Mouse (Mus musculus): ENCODE measurements at regions not wholly inside any gene's neighbourhood (a gene's known extent, or its start where the extent isn't known, plus 50 kb on each side); places are given as distances from the start of the nearest gene placed in this dataset.

DNA sequence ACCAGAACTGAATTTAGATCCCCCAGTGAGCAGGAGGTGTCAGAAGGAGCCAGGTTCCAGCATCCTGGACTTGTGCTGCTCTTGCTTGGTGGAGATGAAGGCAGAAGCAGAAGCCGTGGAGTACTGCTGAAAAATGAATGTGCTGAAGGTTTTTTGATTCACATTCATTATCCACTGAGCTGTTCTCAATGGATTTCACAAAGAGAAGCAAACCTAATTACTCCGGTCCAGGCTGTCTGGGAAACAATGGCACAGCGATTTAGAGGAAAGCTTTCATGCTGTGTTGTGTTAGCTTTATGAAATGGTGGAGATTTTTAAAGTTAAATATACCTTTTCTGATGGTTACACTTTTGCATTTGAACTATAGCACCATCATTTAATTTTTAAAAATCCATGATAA is 535.3 kb upstream of the Adgrl3 start:
- DNase-seq (ENCODE audit: low read depth, low spot score) = no peak

DNA sequence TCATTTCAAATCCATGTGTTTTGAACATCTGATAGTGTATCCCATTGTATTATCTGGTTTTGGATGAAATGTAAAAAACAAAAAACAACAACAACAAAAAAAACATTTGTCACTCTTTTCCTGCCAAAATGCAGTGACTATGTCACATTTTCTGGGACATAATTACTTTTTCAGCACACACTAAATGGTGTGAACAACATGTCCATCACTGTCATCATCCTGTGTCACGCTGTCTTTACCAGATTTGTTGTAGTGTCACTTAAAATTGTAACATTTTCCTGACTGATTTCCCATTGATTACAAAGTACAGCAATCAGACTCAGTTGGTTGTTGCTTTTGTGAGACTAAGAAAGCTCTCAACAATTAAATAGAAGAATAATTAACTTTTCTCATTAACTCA is 531.6 kb upstream of the Adgrl3 start:
- DNase-seq (ENCODE audit: low read depth, low spot score) = no peak

DNA sequence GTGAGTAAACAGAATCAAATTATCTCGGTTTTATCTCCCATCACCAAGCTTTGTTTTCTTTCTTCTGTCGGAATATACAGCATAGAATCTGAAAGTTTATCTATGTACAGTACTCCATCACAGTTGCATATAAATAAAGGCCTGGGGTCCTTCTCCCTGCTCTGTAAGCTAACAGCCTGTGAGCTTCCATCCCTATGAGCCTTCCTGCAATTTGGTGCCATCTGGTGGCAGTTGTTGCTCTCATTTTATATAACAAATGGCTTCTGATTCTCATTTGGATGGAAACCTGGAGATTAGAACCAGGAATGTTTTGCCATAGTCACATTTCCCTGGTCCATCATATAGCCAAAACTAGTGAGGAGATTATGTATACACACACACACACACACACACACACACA is 511.3 kb upstream of the Adgrl3 start:
- DNase-seq (ENCODE audit: low read depth, low spot score) = peak; percentile 49

DNA sequence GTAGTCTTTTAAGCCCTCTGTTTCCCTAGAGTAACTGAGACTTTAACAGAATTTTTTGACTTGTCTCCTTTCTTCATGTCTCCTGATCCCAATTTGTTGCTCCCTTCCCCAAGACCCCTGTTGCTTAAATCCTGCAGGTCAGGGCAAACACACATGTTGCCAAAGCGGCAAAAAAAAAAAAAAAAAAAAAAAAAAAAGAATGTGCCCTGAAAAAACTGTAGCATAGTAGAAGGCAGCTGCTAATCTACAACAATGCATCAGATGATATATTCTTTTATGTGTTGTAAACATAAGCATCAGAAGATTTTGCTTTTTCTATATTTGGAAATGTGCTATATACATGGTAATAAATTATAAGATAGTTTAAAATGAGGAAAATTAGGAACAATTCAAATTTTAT is 479.9 kb upstream of the Adgrl3 start:
- DNase-seq (ENCODE audit: low read depth, low spot score) = no peak

DNA sequence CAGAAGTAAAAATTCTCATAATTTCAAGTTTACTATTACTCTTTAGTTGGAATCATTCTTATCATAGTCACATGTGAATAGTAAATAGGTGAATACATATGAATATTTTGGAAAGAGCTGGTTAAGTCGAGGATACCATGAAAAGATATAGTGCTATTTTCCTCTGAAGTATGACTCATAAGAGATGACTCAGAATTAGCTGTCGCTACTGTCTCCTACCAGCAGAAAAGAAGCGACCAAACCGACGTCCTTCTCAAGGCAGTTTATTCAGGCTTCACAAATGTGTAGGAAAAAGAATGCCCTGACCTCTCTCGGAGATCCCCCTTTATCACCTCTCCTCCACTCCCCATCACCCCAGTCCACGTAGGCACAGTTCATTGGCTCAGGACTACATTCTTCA is 468.3 kb upstream of the Adgrl3 start:
- no peak for DNase-seq (ENCODE audit: low read depth, low spot score)

DNA sequence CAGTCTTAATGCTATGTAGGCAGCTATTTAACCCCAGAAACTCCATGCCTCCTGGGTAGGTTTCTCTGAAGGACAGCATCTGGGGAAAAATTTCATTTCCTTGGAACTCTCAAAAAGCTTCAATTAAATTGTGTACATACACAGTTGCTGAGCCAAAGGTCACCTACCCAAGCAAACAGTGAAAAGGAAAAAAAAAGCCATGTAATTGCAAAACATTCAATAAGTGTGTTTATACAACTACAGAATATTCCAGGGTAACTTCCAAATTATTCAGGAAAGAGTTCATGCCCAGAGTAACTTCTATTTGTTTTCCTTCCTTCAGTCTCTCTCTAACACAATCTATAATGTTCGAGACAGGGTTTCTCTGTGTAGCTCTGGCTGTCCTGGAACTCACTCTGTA is 441.2 kb upstream of the Adgrl3 start:
- no peak for DNase-seq (ENCODE audit: low read depth, low spot score)

DNA sequence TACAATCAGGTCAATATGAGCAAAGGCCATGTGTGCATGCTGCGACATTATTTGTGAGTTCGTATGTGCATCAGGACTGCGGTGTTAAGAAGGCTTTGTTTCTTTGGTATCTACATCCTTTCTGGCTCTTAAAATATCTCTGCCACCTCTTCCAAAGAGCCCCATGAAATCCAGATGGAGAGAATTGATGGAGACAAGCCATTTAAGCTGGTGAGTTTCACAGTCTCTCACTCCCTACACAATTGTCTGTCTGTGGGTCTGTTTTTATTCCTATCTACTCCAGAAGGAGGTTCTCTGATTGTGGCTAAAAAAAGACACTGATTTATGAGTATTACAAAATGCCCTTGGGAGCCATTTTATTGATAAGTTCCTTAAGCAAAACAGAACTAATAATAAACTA is 408.4 kb upstream of the Adgrl3 start:
- no peak for DNase-seq (ENCODE audit: low read depth, low spot score)

DNA sequence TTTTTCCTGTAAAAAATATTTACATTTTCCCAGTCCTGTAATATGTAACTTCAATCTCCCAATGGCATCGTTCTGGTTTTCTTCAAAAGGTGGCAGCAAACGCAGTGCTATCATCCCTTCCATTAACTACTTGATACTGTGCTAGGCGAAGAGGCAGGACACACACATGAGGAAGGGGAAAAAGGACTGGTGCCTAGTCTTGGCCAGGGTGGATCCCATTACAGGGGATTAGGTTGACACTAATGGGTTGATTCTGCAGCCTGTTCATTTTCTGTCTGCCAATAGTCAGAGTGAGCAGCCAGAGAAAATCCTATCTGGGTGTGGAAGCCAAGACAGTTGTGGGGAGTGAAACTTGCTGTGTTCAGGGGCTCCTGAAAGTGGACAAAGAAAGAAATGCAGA is 392.7 kb upstream of the Adgrl3 start:
- no peak for DNase-seq (ENCODE audit: low read depth, low spot score)

DNA sequence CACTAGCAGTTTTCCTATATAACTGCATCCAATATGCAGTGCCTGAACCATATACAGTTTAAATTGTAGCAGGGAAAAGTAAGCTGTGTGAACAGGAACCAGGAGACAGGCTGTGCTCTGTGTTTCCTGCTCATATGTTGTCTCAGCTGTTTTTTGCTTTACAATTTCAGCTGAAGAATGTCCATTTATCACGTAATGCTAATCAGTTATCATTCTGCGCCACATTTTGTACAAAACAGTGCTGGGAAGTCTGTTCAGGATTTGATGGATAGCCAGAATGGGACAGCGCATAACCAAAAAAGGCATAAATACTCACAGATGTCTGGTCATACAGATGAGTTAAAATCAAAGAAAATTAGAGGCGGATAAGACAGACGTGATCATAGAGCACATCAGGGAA is 360.9 kb upstream of the Adgrl3 start:
- DNase-seq (ENCODE audit: low read depth, low spot score) = no peak

DNA sequence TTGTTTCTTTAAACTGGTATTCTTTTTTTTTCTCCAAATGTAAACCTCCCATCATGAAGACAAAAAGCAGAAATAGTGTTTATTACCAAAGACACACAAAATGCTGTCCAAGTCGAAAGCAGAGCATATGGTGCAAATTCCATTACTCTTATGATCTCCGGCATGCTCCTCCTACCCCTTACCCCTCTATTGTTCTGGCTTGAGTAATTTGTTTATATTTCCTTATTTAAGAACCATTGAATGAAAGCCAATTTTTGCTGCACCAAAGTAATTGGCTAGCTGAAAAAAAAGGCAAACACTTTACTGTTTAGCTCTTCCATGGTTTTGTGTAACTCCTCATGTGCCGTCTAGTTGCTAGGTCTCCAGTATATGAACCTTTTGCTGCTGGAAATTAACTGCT is 360.4 kb upstream of the Adgrl3 start:
- no peak for DNase-seq (ENCODE audit: low read depth, low spot score)

DNA sequence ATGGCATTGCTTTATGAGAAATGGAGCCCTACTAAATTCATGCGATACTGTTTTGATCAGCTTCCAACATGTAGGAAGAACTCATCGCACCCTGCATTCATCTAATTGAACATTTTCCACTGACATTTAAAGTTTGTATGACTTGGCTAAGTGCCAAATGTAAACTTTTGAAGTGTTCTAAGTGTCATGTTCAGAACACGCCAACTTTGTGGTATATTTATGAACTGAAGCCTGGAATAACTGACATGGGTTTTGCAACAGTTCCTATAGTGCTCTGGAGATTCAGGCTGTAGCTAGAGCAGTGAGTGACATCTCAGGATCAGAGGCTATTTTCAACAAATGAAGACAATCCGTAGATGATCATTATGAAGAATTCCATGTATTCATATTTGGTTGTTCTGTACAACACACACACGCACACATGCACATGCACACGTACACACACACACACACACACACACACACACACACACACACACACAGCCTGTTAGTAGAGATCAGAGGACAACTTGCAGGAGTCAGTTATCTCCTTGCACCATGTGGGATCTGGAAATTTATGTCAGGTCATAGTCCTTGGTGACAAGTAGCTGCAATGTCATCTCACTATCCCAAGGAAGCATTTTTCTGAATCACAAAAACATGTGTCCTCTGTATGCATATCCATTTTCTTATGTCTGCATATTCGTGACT is 349.5 kb upstream of the Adgrl3 start:
- no peak for DNase-seq (ENCODE audit: low read depth, low spot score)

DNA sequence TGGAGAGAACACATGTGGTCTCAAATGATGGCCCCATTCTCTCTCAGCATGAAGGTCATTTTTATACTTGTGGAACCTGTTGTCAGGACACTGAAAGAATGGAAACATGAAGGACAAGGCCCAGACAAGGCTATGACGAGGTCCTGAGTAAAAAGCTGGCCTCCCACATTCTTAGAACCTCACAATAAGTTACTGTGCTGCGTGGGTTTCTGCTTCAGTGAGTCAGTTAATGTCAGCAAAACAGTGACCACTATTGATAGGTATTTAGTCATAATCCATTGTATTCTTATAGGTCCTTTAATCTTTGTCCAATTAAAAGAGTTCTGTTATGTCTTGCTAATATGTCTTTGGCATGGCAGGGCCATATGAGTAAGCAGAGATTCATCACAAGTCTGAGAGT is 336.5 kb upstream of the Adgrl3 start:
- DNase-seq (ENCODE audit: low read depth, low spot score) = no peak

DNA sequence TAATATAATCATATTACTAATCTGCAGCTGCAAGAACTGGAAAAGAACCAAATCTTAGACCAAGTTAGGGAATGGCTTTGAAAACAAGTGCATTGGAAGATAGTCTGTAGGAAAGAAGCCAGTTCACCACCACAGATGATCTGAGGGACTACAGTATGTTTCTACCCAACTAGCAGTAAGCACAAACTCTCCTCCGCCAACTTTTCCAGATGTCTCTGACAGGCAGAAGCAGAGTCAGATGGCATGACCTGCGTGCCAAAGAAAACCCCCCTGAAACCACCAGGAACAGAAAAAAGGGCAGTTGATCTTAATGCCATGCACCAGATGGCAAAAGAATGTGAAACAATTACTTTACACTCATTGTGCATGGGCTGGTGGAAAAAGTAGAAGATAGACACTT is 319.1 kb upstream of the Adgrl3 start:
- DNase-seq (ENCODE audit: low read depth, low spot score) = peak; percentile 2

DNA sequence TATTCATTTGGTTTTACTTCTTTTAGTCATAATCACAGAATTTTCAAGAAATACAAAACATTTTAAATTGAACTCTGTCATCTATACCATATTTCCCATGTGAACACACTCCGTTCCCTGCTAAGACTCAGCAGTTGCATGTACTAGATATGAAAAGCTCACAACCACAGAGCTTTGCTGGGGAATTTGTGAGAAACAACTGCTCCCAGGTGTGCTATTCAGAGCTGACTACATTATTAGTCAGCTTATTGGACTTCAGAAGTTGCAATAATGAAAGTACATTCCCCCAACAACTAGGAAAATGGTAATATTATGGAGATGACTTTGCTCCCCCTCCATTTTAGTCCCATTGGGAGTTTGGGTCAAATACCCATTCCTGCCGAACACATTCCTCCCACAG is 315.2 kb upstream of the Adgrl3 start:
- DNase-seq (ENCODE audit: low read depth, low spot score) = no peak

DNA sequence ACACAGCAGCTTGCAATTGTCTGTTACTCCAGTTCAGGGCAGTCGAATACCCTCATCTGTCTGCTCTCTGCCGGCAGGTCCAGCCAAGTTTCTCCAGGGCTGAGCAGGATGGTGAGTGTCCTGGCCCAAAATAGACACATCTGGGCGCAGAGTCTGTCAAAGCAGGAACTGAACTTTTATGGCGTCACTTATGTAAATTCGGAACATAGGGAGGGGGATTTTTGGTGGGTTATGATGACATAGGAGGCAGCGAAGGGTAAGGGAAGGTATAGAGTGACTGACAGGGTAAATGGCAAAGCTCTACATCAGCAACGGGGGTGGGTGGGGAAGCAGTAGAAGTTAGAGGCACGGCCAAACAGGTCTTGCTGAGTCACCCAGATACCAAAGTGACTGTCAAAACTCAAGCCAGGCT is 313.3 kb upstream of the Adgrl3 start:
- DNase-seq (ENCODE audit: low read depth, low spot score) = no peak

Measured in brain, embryonic 18.5 days (tissue).